Mouse (Mus musculus): ENCODE data around the gene Ucp1. TPM values are rescaled to one million over a fixed set of nuclear protein-coding genes. Genes with fewer than 3 reads are reported as not detected.

Gene Ucp1
- total RNA-seq (2023; ENCODE audit: inconsistent age) = not detected in 4 replicates

DNA sequence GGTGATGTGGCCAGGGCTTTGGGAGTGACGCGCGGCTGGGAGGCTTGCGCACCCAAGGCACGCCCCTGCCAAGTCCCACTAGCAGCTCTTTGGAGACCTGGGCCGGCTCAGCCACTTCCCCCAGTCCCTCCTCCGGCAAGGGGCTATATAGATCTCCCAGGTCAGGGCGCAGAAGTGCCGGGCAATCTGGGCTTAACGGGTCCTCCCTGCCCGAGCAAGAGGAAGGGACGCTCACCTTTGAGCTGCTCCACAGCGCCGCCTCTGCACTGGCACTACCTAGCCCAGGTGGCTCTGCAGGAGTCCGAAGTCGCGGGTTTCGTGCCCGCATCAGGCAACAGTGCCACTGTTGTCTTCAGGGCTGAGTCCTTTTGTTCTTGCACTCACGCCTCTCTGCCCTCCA lies at the start of gene Ucp1:
Gene Ucp1, plus strand, starts transcription at position 177 of the 400 bp plus-strand sequence.

DNA sequence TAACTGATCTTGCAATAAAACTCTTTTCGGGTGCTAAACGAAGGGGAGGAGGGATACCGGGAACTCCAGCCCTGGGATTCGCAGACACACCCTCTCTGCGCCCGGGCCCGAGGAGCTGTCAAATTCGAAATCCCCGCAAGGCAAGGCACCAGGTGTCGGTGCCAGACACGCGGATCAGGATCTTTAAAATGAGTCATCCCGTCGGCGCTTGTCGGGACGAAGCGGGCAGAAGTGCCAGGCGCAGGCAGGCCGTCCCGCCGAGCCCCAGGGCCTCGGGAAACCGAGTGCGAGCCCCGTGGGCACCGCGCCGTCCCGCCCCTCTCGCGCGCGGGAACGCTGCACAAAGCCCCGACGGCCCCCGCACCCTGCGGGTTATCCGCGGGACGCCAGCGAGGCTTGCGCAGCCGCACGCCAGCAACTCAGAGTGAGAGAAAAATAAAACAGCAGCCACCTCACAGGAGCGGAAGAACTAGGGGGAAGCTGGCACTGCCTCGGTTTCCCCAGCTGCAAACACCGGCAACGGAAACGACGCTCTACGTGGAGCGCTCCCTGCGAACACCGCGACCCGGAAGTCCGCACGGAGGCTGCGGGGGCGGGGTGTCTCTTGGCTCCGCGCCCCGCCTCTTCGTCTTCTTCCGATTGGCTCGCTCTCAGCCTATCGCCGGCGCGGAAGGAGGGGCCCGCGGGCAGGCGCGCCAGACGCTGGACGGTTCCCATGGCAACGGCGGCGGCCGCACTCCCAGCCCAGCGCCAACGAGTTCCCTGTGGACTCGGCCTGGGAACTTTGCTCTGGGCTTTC lies 41.9 kb downstream of the Ucp1 start, which contains the start of gene Elmod2:
Gene Elmod2, minus strand, starts transcription at position 588 of the 799 bp plus-strand sequence.

Other genes starting within 250 kb of the Ucp1 start
- gene Tbc1d9, start 125.0 kb upstream of the Ucp1 start, total RNA-seq (2023; ENCODE audit: inconsistent age) = 7.1 to 9.1 TPM (median 7.6 TPM) in 4 replicates
- gene Gm10645, start 124.2 kb upstream of the Ucp1 start, total RNA-seq (2023; ENCODE audit: inconsistent age) = 0.48 to 1.7 TPM (median 1.0 TPM) in 3 of 4 replicates, not detected in the other
- gene Elmod2, start 42.1 kb downstream of the Ucp1 start, total RNA-seq (2023; ENCODE audit: inconsistent age) = 10.8 to 16.8 TPM (median 13.8 TPM) in 4 replicates
- not detected in 4 replicates for gene Mgat4d, start 58.1 kb downstream of the Ucp1 start, total RNA-seq (2023; ENCODE audit: inconsistent age)
- not detected in 4 replicates for gene Clgn, start 99.5 kb downstream of the Ucp1 start, total RNA-seq (2023; ENCODE audit: inconsistent age)
- gene Scoc, start 168.0 kb downstream of the Ucp1 start, total RNA-seq (2023; ENCODE audit: inconsistent age) = 16.4 to 22.8 TPM (median 21.1 TPM) in 4 replicates
- gene Olfr370, start 245.4 kb downstream of the Ucp1 start, total RNA-seq (2023; ENCODE audit: inconsistent age) = not detected in 4 replicates